Mouse (Mus musculus): ENCODE data around the gene Dgkd.

GRCm38 (mm10) chr1:87959532-87959931, 106.4 kb downstream of the Dgkd start:
- TF ChIP-seq CTCF (IDR thresholded peaks at IDR 0.05; ENCODE audit: low read depth): no peak
- TF ChIP-seq EP300 (IDR thresholded peaks at IDR 0.05; ENCODE audit: low read depth): no peak

All from liver, postnatal 0 days (tissue).